Mouse (Mus musculus): ENCODE results near the gene Golga7b. TPM values are rescaled to one million over a fixed set of nuclear protein-coding genes. Genes with fewer than 3 reads are reported as not detected.

The Golga7b gene
- total RNA-seq (2014; rRNA removed; ENCODE audit: low replicate concordance) = not detected in 2 replicates
- 0.23 and 0.30 TPM in 2 replicates for polyA plus RNA-seq (2015; fragmentation: Nextera tagmentation; extraction: Ambion mirVana)

DNA sequence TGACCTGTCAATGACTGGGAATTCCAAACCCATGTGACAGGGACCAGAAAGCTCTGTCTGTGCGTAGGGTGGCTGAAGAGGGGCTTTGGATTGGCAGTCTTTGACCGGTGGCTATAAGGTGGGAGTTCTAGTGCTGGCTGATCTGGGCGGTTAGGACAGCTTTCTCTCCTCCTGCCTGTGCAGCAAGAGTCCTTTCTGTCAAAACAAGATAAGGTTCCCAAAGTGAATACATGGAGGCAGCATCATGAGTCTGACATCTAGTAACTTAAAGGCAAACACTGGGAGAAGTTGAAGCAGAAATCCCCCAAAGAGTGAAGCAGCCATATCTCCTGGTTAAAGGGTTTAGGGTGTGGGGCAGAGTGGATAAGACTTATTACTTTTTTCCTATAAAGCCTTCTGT lies at the start of gene Golga7b:
Gene Golga7b, plus strand, starts transcription at position 56 of the 400 bp plus-strand sequence.
- WGBS = 39% methylated on average over 3 of the region's 3 CpGs
- Histone ChIP-seq H3K4me2 (ENCODE audit: low read depth, low read length) (no peak within 1 kb of the TSS), H3K4me1 (ENCODE audit: control insufficient read depth, insufficient read depth) (no peaks in the 10 kb centered on the region), H3K9ac (replicated peaks; ENCODE audit: low read depth, low read length) (no peak within 1 kb of the TSS), H3K4me3 (ENCODE audit: low read depth, low read length) (no peak within 1 kb of the TSS), H3K27ac (ENCODE audit: low read depth) (no peak within 1 kb of the TSS), H3K27me3 (ENCODE audit: control insufficient read depth, insufficient read depth, low read length) (no peaks in the 10 kb centered on the region), H3K36me3 (replicated peaks; ENCODE audit: control insufficient read depth, insufficient read depth, low read length) (no peaks in the 10 kb centered on the region), H3K9me3 (replicated peaks; ENCODE audit: control insufficient read depth, low read length) (no peaks in the 10 kb centered on the region)
- no peak for DNase-seq (ENCODE audit: low spot score)
- TF ChIP-seq EP300 (IDR thresholded peaks at IDR 0.05; ENCODE audit: low read depth) (no peak), CTCF (IDR thresholded peaks at IDR 0.05; ENCODE audit: low read depth) (no peak)
- no peak for ATAC-seq (ENCODE audit: insufficient read depth, low read depth)

DNA sequence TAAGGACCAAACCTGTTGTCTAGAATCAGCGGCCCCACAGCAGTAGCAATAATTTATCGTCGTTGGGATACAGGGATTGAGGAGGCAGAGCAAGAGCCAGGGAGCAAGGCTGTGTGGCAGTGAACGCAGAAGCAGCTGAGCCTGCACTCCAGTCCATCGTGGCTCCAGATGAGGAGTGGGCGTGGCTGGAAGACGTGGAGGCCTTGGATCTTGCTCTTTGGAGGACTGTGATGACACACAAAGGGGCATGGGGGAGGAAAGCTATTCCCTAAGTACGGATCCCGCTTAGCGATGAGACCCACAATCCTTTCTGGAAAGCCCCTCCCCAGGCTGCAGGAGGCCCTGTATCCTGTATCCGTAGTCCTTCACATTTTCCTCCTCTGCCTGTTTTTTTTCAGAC lies 49.3 kb upstream of the Golga7b start:
- DNase-seq (ENCODE audit: low spot score) (no peak), ATAC-seq (ENCODE audit: insufficient read depth, low read depth) (no peak)
- Histone ChIP-seq H3K9ac (replicated peaks; ENCODE audit: low read depth, low read length) (no peak overlapping the region), H3K36me3 (replicated peaks; ENCODE audit: control insufficient read depth, insufficient read depth, low read length) (no peaks in the 10 kb centered on the region), H3K4me3 (ENCODE audit: low read depth, low read length) (no peak overlapping the region), H3K27ac (ENCODE audit: low read depth) (no peak overlapping the region), H3K9me3 (replicated peaks; ENCODE audit: control insufficient read depth, low read length) (no peaks in the 10 kb centered on the region), H3K27me3 (ENCODE audit: control insufficient read depth, insufficient read depth, low read length) (peaks cover 52% of the 10 kb centered on the region), H3K4me1 (ENCODE audit: control insufficient read depth, insufficient read depth) (peaks cover 4% of the 10 kb centered on the region), H3K4me2 (ENCODE audit: low read depth, low read length) (no peak overlapping the region)
- WGBS = 46% methylated on average over 11 of the region's 11 CpGs
- TF ChIP-seq EP300 (IDR thresholded peaks at IDR 0.05; ENCODE audit: low read depth) (no peak), CTCF (IDR thresholded peaks at IDR 0.05; ENCODE audit: low read depth) (no peak)

DNA sequence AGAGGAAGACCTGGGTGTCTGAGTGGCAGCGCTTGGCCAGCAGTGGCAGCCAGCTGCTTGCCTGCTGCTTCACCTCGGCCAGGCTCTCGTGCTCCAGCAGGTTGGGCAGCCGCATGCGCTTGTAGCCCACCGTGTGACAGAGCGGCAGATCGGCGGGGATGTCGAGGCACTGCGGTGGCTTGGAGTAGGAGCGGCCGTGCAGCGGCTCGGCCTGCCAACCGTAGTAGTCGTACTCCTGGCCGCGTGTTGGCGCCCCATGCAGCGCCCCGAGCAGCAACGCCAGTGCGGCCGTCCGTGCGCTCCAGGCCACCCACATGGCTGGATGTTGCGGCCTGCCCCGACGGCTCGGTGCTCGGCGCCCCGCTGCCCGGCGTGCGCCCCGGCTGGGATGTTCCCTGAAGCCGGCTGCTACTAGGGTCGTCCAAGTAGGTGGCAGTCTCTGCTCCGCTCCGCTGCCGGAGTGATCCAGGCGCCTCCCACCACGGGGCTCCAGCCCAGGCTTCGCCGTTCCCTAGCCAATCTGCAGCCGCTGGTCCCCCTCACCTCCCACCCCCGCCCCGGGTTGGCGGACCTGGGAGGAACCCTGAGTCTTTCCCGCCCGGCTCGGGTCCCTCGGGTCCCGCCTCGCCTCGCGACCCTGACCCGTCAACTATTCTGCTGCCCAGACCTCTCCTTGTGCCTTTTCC lies 45.5 kb upstream of the Golga7b start, which contains the start of gene Sfrp5:
Gene Sfrp5, minus strand, starts transcription at position 557 of the 686 bp plus-strand sequence.
- no peak for DNase-seq (ENCODE audit: low spot score)
- peak; percentile 37; the same call in 1 of the 2 replicates for ATAC-seq (ENCODE audit: insufficient read depth, low read depth)
- under 1% methylated on average over 58 of the region's 60 CpGs for WGBS
- H3K9me3 ChIP-seq (replicated peaks; ENCODE audit: control insufficient read depth, low read length) = no peaks in the 10 kb centered on the region
- TF ChIP-seq EP300 (IDR thresholded peaks at IDR 0.05; ENCODE audit: low read depth) = no peak
- H3K4me2 ChIP-seq (ENCODE audit: low read depth, low read length) = peak within 1 kb of the TSS; percentile 44
- H3K4me1 ChIP-seq (ENCODE audit: control insufficient read depth, insufficient read depth) = peaks cover 4% of the 10 kb centered on the region
- peak within 1 kb of the TSS; percentile 19 for H3K4me3 ChIP-seq (ENCODE audit: low read depth, low read length)
- peaks cover 69% of the 10 kb centered on the region for H3K27me3 ChIP-seq (ENCODE audit: control insufficient read depth, insufficient read depth, low read length)
- H3K36me3 ChIP-seq (replicated peaks; ENCODE audit: control insufficient read depth, insufficient read depth, low read length) = no peaks in the 10 kb centered on the region
- no peak within 1 kb of the TSS for H3K9ac ChIP-seq (replicated peaks; ENCODE audit: low read depth, low read length)
- H3K27ac ChIP-seq (ENCODE audit: low read depth) = no peak within 1 kb of the TSS

DNA sequence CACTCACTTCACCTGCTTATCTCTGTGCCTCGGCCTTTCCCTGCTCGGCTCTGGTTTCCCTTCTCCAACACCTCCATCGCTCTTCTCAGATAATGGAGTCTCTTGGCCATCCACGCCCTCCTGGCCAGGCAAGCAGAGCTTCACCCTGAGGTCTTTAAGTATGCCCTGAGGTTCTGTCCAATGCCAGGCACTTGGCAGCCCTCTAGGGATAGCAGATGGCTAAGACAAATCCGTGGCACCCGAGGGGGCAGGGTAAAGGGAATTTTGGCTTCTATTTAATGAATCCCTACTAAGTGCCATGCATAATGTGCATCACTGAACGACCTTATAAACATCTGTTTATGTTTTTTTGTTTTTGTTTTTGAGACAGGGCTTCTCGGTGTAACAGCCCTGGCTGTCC lies 44.9 kb upstream of the Golga7b start:
- ATAC-seq (ENCODE audit: insufficient read depth, low read depth) = no peak
- DNase-seq (ENCODE audit: low spot score) = no peak
- WGBS = 24% methylated on average over 8 of the region's 8 CpGs
- Histone ChIP-seq H3K9me3 (replicated peaks; ENCODE audit: control insufficient read depth, low read length) (no peaks in the 10 kb centered on the region), H3K4me1 (ENCODE audit: control insufficient read depth, insufficient read depth) (peaks cover 4% of the 10 kb centered on the region), H3K27ac (ENCODE audit: low read depth) (no peak overlapping the region), H3K9ac (replicated peaks; ENCODE audit: low read depth, low read length) (no peak overlapping the region), H3K27me3 (ENCODE audit: control insufficient read depth, insufficient read depth, low read length) (peaks cover 69% of the 10 kb centered on the region), H3K4me2 (ENCODE audit: low read depth, low read length) (no peak overlapping the region), H3K4me3 (ENCODE audit: low read depth, low read length) (peak overlapping the region; percentile 19), H3K36me3 (replicated peaks; ENCODE audit: control insufficient read depth, insufficient read depth, low read length) (no peaks in the 10 kb centered on the region)
- TF ChIP-seq EP300 (IDR thresholded peaks at IDR 0.05; ENCODE audit: low read depth) (no peak), CTCF (IDR thresholded peaks at IDR 0.05; ENCODE audit: low read depth) (no peak)

DNA sequence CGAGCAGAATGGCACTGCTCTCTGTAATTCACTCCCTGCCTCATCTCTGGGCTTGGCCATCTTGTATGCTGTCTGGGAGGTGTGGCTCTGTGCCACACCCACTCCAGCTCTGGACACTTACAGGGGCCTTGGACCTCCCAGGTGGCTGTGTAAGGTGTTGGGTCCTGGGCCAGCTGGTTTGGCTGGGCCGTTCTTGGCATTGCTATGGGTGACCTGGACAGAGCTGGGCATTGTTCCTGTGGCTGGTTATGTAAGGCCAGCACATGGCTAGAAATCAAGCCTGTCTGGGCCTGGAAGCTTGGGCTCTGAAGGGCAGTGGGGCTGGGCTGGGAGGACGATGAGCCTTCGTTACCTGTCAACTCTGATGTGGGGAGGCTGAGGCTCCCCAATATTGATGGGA lies 43.1 kb upstream of the Golga7b start:
- Histone ChIP-seq H3K9ac (replicated peaks; ENCODE audit: low read depth, low read length) (no peak overlapping the region), H3K4me1 (ENCODE audit: control insufficient read depth, insufficient read depth) (peaks cover 4% of the 10 kb centered on the region), H3K9me3 (replicated peaks; ENCODE audit: control insufficient read depth, low read length) (no peaks in the 10 kb centered on the region), H3K27me3 (ENCODE audit: control insufficient read depth, insufficient read depth, low read length) (peaks cover 54% of the 10 kb centered on the region), H3K36me3 (replicated peaks; ENCODE audit: control insufficient read depth, insufficient read depth, low read length) (no peaks in the 10 kb centered on the region), H3K4me3 (ENCODE audit: low read depth, low read length) (no peak overlapping the region), H3K27ac (ENCODE audit: low read depth) (no peak overlapping the region), H3K4me2 (ENCODE audit: low read depth, low read length) (no peak overlapping the region)
- WGBS = 81% methylated on average over 4 of the region's 4 CpGs
- ATAC-seq (ENCODE audit: insufficient read depth, low read depth) (no peak), DNase-seq (ENCODE audit: low spot score) (no peak)
- TF ChIP-seq CTCF (IDR thresholded peaks at IDR 0.05; ENCODE audit: low read depth) (no peak), EP300 (IDR thresholded peaks at IDR 0.05; ENCODE audit: low read depth) (no peak)

DNA sequence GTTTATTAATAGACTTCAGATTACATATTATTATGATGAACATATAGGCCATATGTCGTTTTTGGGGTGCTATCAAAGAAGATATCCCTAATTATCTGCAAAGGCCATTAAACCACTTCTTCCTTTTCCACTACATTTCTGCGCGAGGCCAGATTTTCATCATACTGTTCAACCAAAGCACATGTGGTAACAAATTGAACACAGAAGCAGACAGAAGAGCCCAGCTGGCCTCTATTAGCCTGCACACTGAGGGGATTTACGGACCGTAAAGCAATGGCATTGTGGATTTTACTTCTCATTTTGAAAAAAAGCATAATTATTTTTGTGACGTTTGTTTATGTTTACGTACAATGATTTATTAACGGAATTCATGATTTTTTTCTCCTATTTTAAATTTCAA lies 42.2 kb upstream of the Golga7b start:
- WGBS = 79% methylated on average over 8 of the region's 8 CpGs
- Histone ChIP-seq H3K4me3 (ENCODE audit: low read depth, low read length) (no peak overlapping the region), H3K4me1 (ENCODE audit: control insufficient read depth, insufficient read depth) (peaks cover 4% of the 10 kb centered on the region), H3K4me2 (ENCODE audit: low read depth, low read length) (no peak overlapping the region), H3K36me3 (replicated peaks; ENCODE audit: control insufficient read depth, insufficient read depth, low read length) (no peaks in the 10 kb centered on the region), H3K9me3 (replicated peaks; ENCODE audit: control insufficient read depth, low read length) (no peaks in the 10 kb centered on the region), H3K27me3 (ENCODE audit: control insufficient read depth, insufficient read depth, low read length) (peaks cover 50% of the 10 kb centered on the region), H3K27ac (ENCODE audit: low read depth) (no peak overlapping the region), H3K9ac (replicated peaks; ENCODE audit: low read depth, low read length) (no peak overlapping the region)
- TF ChIP-seq CTCF (IDR thresholded peaks at IDR 0.05; ENCODE audit: low read depth) = no peak
- no peak for TF ChIP-seq EP300 (IDR thresholded peaks at IDR 0.05; ENCODE audit: low read depth)
- ATAC-seq (ENCODE audit: insufficient read depth, low read depth) = no peak
- DNase-seq (ENCODE audit: low spot score) = no peak
